Mouse (Mus musculus) embryonic facial prominence, embryonic 15.5 days (tissue): ENCODE measurements around the gene Ablim2. TPM values are rescaled to one million over a fixed set of nuclear protein-coding genes. Genes with fewer than 3 reads are reported as not detected.

Experiments
- ATAC-seq: fragments of 200-750 bp; cut with Nextera tagmentation; 2 replicates; pipeline ENCODE4 v1.8.0; 2017; ENCODE audit warnings: low read depth, moderate TSS enrichment; ENCODE audit not compliant: insufficient number of reproducible peaks, low FRiP score, low TSS enrichment
- H3K27ac ChIP-seq: fragments of 300-500 bp; sonication (generic); replicated peaks from 2 replicates; pipeline ENCODE4 v1.5.1; 2015; ENCODE audit warnings: mild to moderate bottlenecking, inconsistent platforms
- H3K27me3 ChIP-seq: fragments of 300-500 bp; sonication (generic); 2 replicates; pipeline ENCODE4 v1.6.1; 2015; ENCODE audit warnings: inconsistent platforms
- H3K36me3 ChIP-seq: fragments of 300-500 bp; sonication (generic); 2 replicates; pipeline ENCODE4 v1.6.1; 2015; ENCODE audit warnings: mild to moderate bottlenecking, inconsistent platforms
- H3K4me1 ChIP-seq: fragments of 300-500 bp; sonication (generic); 2 replicates; pipeline ENCODE4 v1.6.1; 2015; ENCODE audit warnings: inconsistent platforms
- H3K4me2 ChIP-seq: fragments of 300-500 bp; sonication (generic); replicated peaks from 2 replicates; pipeline ENCODE4 v1.6.1; 2015; ENCODE audit warnings: mild to moderate bottlenecking, inconsistent platforms
- H3K4me3 ChIP-seq: fragments of 300-500 bp; sonication (generic); replicated peaks from 2 replicates; pipeline ENCODE4 v1.5.1; 2015; ENCODE audit warnings: mild to moderate bottlenecking, inconsistent platforms
- H3K9ac ChIP-seq: fragments of 300-500 bp; sonication (generic); 2 replicates; pipeline ENCODE4 v1.6.1; 2015; ENCODE audit warnings: inconsistent platforms
- H3K9me3 ChIP-seq: fragments of 300-500 bp; sonication (generic); replicated peaks from 2 replicates; pipeline ENCODE4 v1.6.1; 2016; ENCODE audit warnings: inconsistent platforms
- WGBS: fragments of 180-500 bp; shearing (Covaris S2); methylation state at CpG from one replicate; pipeline ENCODE4 v1.1.7; 2015; 5-methylcytosine and 5-hydroxymethylcytosine counted together
- polyA plus RNA-seq: library from polyadenylated mRNA; unstranded; fragments of >200 nt; fragmentation: Nextera tagmentation; extraction: Ambion mirVana; gene quantifications from 2 replicates; pipeline ENCODE4 v1.2.1, GENCODE M21; 2015

The Ablim2 gene
- polyA plus RNA-seq, 1 experiment from 2014 or later = 4.7 TPM

- Histone ChIP-seq H3K27me3 (no peaks in the 10 kb centered on the region), H3K4me2 (no peak overlapping the region), H3K36me3 (no peaks in the 10 kb centered on the region), H3K4me1 (peaks cover 14% of the 10 kb centered on the region), H3K27ac (no peak overlapping the region), H3K9ac (no peak overlapping the region), H3K9me3 (no peaks in the 10 kb centered on the region), H3K4me3 (no peak overlapping the region)
- no peak for ATAC-seq
- WGBS = 77% methylated on average over 4 of the region's 4 CpGs
These were observed 37.3 kb downstream of the Ablim2 start for GRCm38 (mm10) chr5:35794942-35795341.

- Histone ChIP-seq H3K9ac (no peak overlapping the region), H3K4me2 (no peak overlapping the region), H3K27ac (no peak overlapping the region), H3K4me3 (no peak overlapping the region), H3K9me3 (no peaks in the 10 kb centered on the region), H3K36me3 (no peaks in the 10 kb centered on the region), H3K27me3 (no peaks in the 10 kb centered on the region), H3K4me1 (peaks cover 14% of the 10 kb centered on the region)
- peak; percentile 56; the same call in 1 of the 2 replicates for ATAC-seq
- WGBS = 55% methylated on average over 7 of the region's 7 CpGs
These were observed 37.9 kb downstream of the Ablim2 start for GRCm38 (mm10) chr5:35795481-35796048.

GRCm38 (mm10) chr5:35796136-35796535, 38.5 kb downstream of the Ablim2 start:
- no peak overlapping the region for H3K9ac ChIP-seq
- 68% methylated on average over 5 of the region's 5 CpGs for WGBS
- H3K27me3 ChIP-seq = no peaks in the 10 kb centered on the region
- ATAC-seq = no peak
- peaks cover 14% of the 10 kb centered on the region for H3K4me1 ChIP-seq
- no peak overlapping the region for H3K4me3 ChIP-seq
- no peaks in the 10 kb centered on the region for H3K9me3 ChIP-seq
- H3K27ac ChIP-seq = no peak overlapping the region
- H3K36me3 ChIP-seq = no peaks in the 10 kb centered on the region
- H3K4me2 ChIP-seq = no peak overlapping the region

- H3K9ac ChIP-seq = no peak overlapping the region
- no peak overlapping the region for H3K27ac ChIP-seq
- WGBS = 33% methylated on average over 5 of the region's 5 CpGs
- no peaks in the 10 kb centered on the region for H3K36me3 ChIP-seq
- H3K4me1 ChIP-seq = peaks cover 14% of the 10 kb centered on the region
- no peaks in the 10 kb centered on the region for H3K27me3 ChIP-seq
- ATAC-seq = no peak
- H3K9me3 ChIP-seq = no peaks in the 10 kb centered on the region
- H3K4me2 ChIP-seq = no peak overlapping the region
- no peak overlapping the region for H3K4me3 ChIP-seq
These were observed 41.4 kb downstream of the Ablim2 start for GRCm38 (mm10) chr5:35799090-35799489.

- H3K9ac ChIP-seq = no peak overlapping the region
- no peaks in the 10 kb centered on the region for H3K9me3 ChIP-seq
- H3K4me3 ChIP-seq = no peak overlapping the region
- WGBS = 87% methylated on average over 5 of the region's 5 CpGs
- ATAC-seq = no peak
- H3K27me3 ChIP-seq = no peaks in the 10 kb centered on the region
- H3K4me1 ChIP-seq = 0 out of 2 replicates have a peak, but pooled peaks cover 3% of the 10 kb centered on the region
- no peak overlapping the region for H3K27ac ChIP-seq
- no peaks in the 10 kb centered on the region for H3K36me3 ChIP-seq
- no peak overlapping the region for H3K4me2 ChIP-seq
These were observed 45.7 kb downstream of the Ablim2 start for GRCm38 (mm10) chr5:35803416-35803815.

GRCm38 (mm10) chr5:35804685-35805084, 47.0 kb downstream of the Ablim2 start:
- no peaks in the 10 kb centered on the region for H3K9me3 ChIP-seq
- no peak overlapping the region for H3K9ac ChIP-seq
- WGBS = 84% methylated on average over 4 of the region's 4 CpGs
- no peaks in the 10 kb centered on the region for H3K4me1 ChIP-seq
- H3K4me3 ChIP-seq = no peak overlapping the region
- H3K27me3 ChIP-seq = no peaks in the 10 kb centered on the region
- H3K36me3 ChIP-seq = no peaks in the 10 kb centered on the region
- H3K4me2 ChIP-seq = no peak overlapping the region
- H3K27ac ChIP-seq = no peak overlapping the region
- no peak for ATAC-seq

- Histone ChIP-seq H3K4me3 (no peak overlapping the region), H3K27me3 (no peaks in the 10 kb centered on the region), H3K9me3 (no peaks in the 10 kb centered on the region), H3K9ac (no peak overlapping the region), H3K4me2 (no peak overlapping the region), H3K27ac (no peak overlapping the region), H3K4me1 (no peaks in the 10 kb centered on the region), H3K36me3 (no peaks in the 10 kb centered on the region)
- ATAC-seq = no peak
- WGBS = 80% methylated on average over 3 of the region's 3 CpGs
These were observed 47.5 kb downstream of the Ablim2 start for GRCm38 (mm10) chr5:35805209-35805608.

GRCm38 (mm10) chr5:35807018-35807417, 49.3 kb downstream of the Ablim2 start:
- H3K4me1 ChIP-seq = no peaks in the 10 kb centered on the region
- H3K36me3 ChIP-seq = no peaks in the 10 kb centered on the region
- no peak overlapping the region for H3K4me2 ChIP-seq
- 88% methylated on average over 8 of the region's 8 CpGs for WGBS
- no peak overlapping the region for H3K4me3 ChIP-seq
- no peak overlapping the region for H3K9ac ChIP-seq
- no peaks in the 10 kb centered on the region for H3K9me3 ChIP-seq
- no peaks in the 10 kb centered on the region for H3K27me3 ChIP-seq
- ATAC-seq = no peak
- H3K27ac ChIP-seq = no peak overlapping the region

GRCm38 (mm10) chr5:35810526-35810925, 52.8 kb downstream of the Ablim2 start:
- H3K27me3 ChIP-seq = no peaks in the 10 kb centered on the region
- no peak for ATAC-seq
- H3K4me2 ChIP-seq = no peak overlapping the region
- H3K36me3 ChIP-seq = no peaks in the 10 kb centered on the region
- WGBS = 70% methylated on average over 3 of the region's 3 CpGs
- H3K4me1 ChIP-seq = no peaks in the 10 kb centered on the region
- no peaks in the 10 kb centered on the region for H3K9me3 ChIP-seq
- H3K9ac ChIP-seq = no peak overlapping the region
- no peak overlapping the region for H3K4me3 ChIP-seq
- H3K27ac ChIP-seq = no peak overlapping the region

- 82% methylated on average over 13 of the region's 13 CpGs for WGBS
These were observed 54.1 kb downstream of the Ablim2 start for GRCm38 (mm10) chr5:35811639-35812295.

GRCm38 (mm10) chr5:35814334-35814941, 56.8 kb downstream of the Ablim2 start:
- Histone ChIP-seq H3K9ac (no peak overlapping the region), H3K4me3 (no peak overlapping the region), H3K9me3 (no peaks in the 10 kb centered on the region), H3K4me1 (no peaks in the 10 kb centered on the region), H3K27ac (no peak overlapping the region), H3K36me3 (no peaks in the 10 kb centered on the region), H3K4me2 (no peak overlapping the region), H3K27me3 (no peaks in the 10 kb centered on the region)
- 52% methylated on average over 15 of the region's 15 CpGs for WGBS
- ATAC-seq = no peak

More at GRCm38 (mm10) chr5:35811639-35812295, 54.1 kb downstream of the Ablim2 start:
- Histone ChIP-seq H3K4me2 (no peak overlapping the region), H3K9me3 (no peaks in the 10 kb centered on the region), H3K4me1 (no peaks in the 10 kb centered on the region), H3K4me3 (no peak overlapping the region), H3K36me3 (no peaks in the 10 kb centered on the region), H3K9ac (no peak overlapping the region), H3K27me3 (no peaks in the 10 kb centered on the region), H3K27ac (no peak overlapping the region)
- no peak for ATAC-seq
